Mouse (Mus musculus): ENCODE measurements around the gene Tk1.

The Tk1 gene

GRCm38 (mm10) chr11:117825333-117826101, at the start of gene Tk1, which contains the start of gene Afmid:
Gene Tk1 (minus strand): TSS chr11:117826092.
Gene Afmid (plus strand): TSS chr11:117825924.
- ATAC-seq (ENCODE audit: low TSS enrichment), result peak; percentile 18; the same call in 1 of the 2 replicates

GRCm38 (mm10) chr11:117875681-117876080, 49.8 kb upstream of the Tk1 start:
- ATAC-seq (ENCODE audit: low TSS enrichment), result no peak

- no peak for ATAC-seq (ENCODE audit: low TSS enrichment)
Measured at GRCm38 (mm10) chr11:117874419-117874818, 48.5 kb upstream of the Tk1 start.

- ATAC-seq (ENCODE audit: low TSS enrichment), result peak; percentile 84
Measured at GRCm38 (mm10) chr11:117872861-117873608, 47.1 kb upstream of the Tk1 start, which contains the start of gene Tha1. Gene Tha1 (minus strand): TSS chr11:117873481.

- ATAC-seq (ENCODE audit: low TSS enrichment), result no peak
Measured at GRCm38 (mm10) chr11:117871911-117872584, 46.2 kb upstream of the Tk1 start.

- 0 out of 2 replicates have a peak, but pooled peaks have one; percentile 25 for ATAC-seq (ENCODE audit: low TSS enrichment)
Measured at GRCm38 (mm10) chr11:117871376-117871775, 45.5 kb upstream of the Tk1 start.

- peak; percentile 56 for ATAC-seq (ENCODE audit: low TSS enrichment)
Measured at GRCm38 (mm10) chr11:117870688-117871365, 44.9 kb upstream of the Tk1 start.

- no peak for ATAC-seq (ENCODE audit: low TSS enrichment)
Measured at GRCm38 (mm10) chr11:117865988-117866387, 40.1 kb upstream of the Tk1 start.

- no peak for ATAC-seq (ENCODE audit: low TSS enrichment)
Measured at GRCm38 (mm10) chr11:117864805-117865204, 38.9 kb upstream of the Tk1 start.

GRCm38 (mm10) chr11:117863174-117863856, 37.4 kb upstream of the Tk1 start:
- no peak for ATAC-seq (ENCODE audit: low TSS enrichment)

- no peak for ATAC-seq (ENCODE audit: low TSS enrichment)
Measured at GRCm38 (mm10) chr11:117860601-117861000, 34.7 kb upstream of the Tk1 start, which contains the start of gene Tmem235. Gene Tmem235 (plus strand): TSS chr11:117860752.

- no peak for ATAC-seq (ENCODE audit: low TSS enrichment)
Measured at GRCm38 (mm10) chr11:117858392-117858791, 32.5 kb upstream of the Tk1 start.

GRCm38 (mm10) chr11:117857462-117857861, 31.6 kb upstream of the Tk1 start:
- no peak for ATAC-seq (ENCODE audit: low TSS enrichment)

GRCm38 (mm10) chr11:117855975-117856374, 30.1 kb upstream of the Tk1 start:
- no peak for ATAC-seq (ENCODE audit: low TSS enrichment)

GRCm38 (mm10) chr11:117855360-117855759, 29.5 kb upstream of the Tk1 start:
- no peak for ATAC-seq (ENCODE audit: low TSS enrichment)

- no peak for ATAC-seq (ENCODE audit: low TSS enrichment)
Measured at GRCm38 (mm10) chr11:117854241-117854640, 28.3 kb upstream of the Tk1 start.

GRCm38 (mm10) chr11:117852875-117853274, 27.0 kb upstream of the Tk1 start:
- no peak for ATAC-seq (ENCODE audit: low TSS enrichment)

GRCm38 (mm10) chr11:117848985-117849671, 23.2 kb upstream of the Tk1 start, which contains the start of gene Birc5:
Gene Birc5 (plus strand): TSS chr11:117849251.
- peak; percentile 94 for ATAC-seq (ENCODE audit: low TSS enrichment)

GRCm38 (mm10) chr11:117848271-117848984, 22.5 kb upstream of the Tk1 start:
- ATAC-seq (ENCODE audit: low TSS enrichment), result peak; percentile 78
